Mouse (Mus musculus): ENCODE data around the gene Eif2ak4. TPM values are rescaled to one million over a fixed set of nuclear protein-coding genes. Genes with fewer than 3 reads are reported as not detected.
A peak's percentile ranks its signal among the peaks of the same experiment; 100 is the strongest.

Eif2ak4 gene
- polyA plus RNA-seq, 1 experiment from 2014 or later: 9.8 TPM

DNA sequence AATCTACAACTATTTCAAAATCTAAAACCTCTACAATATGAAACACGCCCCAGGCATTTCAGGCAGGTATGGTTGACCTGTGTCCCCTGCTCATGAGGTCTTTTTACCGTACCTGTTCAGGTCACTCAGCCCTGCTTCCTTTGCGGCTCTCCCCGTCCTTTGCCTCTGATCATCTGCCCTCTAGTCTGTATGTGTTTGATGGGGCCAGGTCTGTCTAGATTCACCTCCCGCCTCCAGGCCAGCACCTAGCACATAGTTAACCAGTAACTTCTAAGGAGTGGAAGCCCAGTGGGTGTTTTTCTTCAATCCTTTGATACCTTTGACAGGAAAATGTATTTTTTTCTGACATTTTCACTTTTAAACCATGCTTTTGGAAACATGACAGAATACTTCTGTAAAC lies 11.3 kb downstream of the Eif2ak4 start:
- Histone ChIP-seq H3K4me2 (ENCODE audit: low read length) (no peak overlapping the region), H3K4me1 (replicated peaks; ENCODE audit: control insufficient read depth, insufficient read depth, low read length) (no peaks in the 10 kb centered on the region), H3K4me3 (replicated peaks; ENCODE audit: low read length) (no peak overlapping the region), H3K9me3 (ENCODE audit: control insufficient read depth, low read length) (no peaks in the 10 kb centered on the region), H3K27me3 (replicated peaks; ENCODE audit: control insufficient read depth, insufficient read depth, low read length) (no peaks in the 10 kb centered on the region), H3K27ac (ENCODE audit: low read length) (no peak overlapping the region), H3K9ac (replicated peaks; ENCODE audit: low read depth, low read length) (no peak overlapping the region), H3K36me3 (ENCODE audit: control insufficient read depth, insufficient read depth) (no peaks in the 10 kb centered on the region)
- ATAC-seq: no peak
- WGBS: 93% methylated on average over 5 of the region's 5 CpGs

DNA sequence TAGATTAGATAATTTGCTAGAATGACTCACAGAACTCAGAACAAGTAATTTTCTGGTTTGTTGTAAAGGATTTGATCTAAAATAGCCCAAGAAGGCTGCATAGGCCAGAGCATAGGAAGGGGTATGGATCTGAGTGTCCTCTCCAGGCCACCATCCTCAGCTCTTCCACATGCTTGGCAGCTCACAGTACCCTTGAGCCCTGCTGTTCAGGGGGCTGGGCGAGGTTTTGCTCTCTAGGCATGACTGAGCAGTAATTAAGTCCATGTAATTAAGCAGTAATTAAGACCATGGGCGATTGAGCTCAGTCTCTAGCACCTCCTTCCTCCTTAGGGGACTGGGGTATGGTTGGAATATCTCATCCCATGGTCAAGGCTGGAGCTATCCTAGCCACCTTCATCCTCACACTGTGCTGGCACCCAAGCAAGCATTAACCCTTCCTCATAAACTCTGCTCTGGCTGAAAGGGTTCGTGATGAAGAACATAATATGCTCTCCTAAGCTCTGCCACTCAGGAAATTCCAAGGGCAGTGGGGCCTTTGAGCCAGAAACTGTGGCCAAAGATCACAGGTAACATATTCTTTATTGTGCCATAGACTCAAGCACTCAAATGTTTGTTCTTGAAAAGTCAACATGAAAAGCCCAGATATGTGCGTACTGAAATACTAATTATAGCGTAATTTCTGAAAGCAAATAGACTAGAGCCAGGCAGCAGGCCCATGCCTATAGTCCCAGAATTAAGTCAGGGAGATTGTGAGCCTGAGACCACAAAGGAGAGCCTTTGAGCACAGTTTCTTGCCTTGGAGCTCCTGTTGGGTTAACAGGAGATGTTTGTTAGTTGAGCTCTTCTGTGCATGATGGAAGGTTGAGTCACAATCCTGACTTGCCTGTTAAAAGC lies 13.7 kb downstream of the Eif2ak4 start:
- Histone ChIP-seq H3K27me3 (replicated peaks; ENCODE audit: control insufficient read depth, insufficient read depth, low read length) (no peaks in the 10 kb centered on the region), H3K4me2 (ENCODE audit: low read length) (no peak overlapping the region), H3K9me3 (ENCODE audit: control insufficient read depth, low read length) (no peaks in the 10 kb centered on the region), H3K4me3 (replicated peaks; ENCODE audit: low read length) (no peak overlapping the region), H3K36me3 (ENCODE audit: control insufficient read depth, insufficient read depth) (no peaks in the 10 kb centered on the region), H3K9ac (replicated peaks; ENCODE audit: low read depth, low read length) (no peak overlapping the region), H3K4me1 (replicated peaks; ENCODE audit: control insufficient read depth, insufficient read depth, low read length) (no peaks in the 10 kb centered on the region), H3K27ac (ENCODE audit: low read length) (no peak overlapping the region)
- no peak for ATAC-seq
- WGBS: 63% methylated on average over 5 of the region's 5 CpGs

DNA sequence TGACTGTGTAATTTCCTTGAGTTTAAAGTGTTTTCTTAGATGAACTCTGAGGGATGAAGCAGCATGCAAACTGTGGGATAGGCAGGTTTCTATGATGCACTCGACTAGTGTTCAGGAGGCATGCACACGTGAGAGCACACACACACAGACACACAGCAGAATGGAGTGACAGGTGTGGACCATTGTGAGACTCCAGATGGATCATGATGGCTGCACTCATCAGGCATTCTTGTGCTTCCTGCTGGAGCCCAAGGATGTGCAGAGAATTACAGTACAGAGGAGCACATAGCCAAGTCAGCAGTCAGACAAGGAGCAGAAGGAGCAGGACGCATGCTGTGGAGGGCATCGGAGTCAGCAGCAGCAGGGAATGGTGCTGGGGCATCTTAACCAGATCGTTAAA lies 15.9 kb downstream of the Eif2ak4 start:
- no peak overlapping the region for H3K27ac ChIP-seq (ENCODE audit: low read length)
- no peaks in the 10 kb centered on the region for H3K9me3 ChIP-seq (ENCODE audit: control insufficient read depth, low read length)
- H3K4me3 ChIP-seq (replicated peaks; ENCODE audit: low read length): no peak overlapping the region
- no peak overlapping the region for H3K9ac ChIP-seq (replicated peaks; ENCODE audit: low read depth, low read length)
- H3K27me3 ChIP-seq (replicated peaks; ENCODE audit: control insufficient read depth, insufficient read depth, low read length): no peaks in the 10 kb centered on the region
- no peak overlapping the region for H3K4me2 ChIP-seq (ENCODE audit: low read length)
- H3K4me1 ChIP-seq (replicated peaks; ENCODE audit: control insufficient read depth, insufficient read depth, low read length): no peaks in the 10 kb centered on the region
- 0 out of 2 replicates have a peak, but pooled peaks have one; percentile 36 for ATAC-seq
- 63% methylated on average over 5 of the region's 5 CpGs for WGBS
- no peaks in the 10 kb centered on the region for H3K36me3 ChIP-seq (ENCODE audit: control insufficient read depth, insufficient read depth)

DNA sequence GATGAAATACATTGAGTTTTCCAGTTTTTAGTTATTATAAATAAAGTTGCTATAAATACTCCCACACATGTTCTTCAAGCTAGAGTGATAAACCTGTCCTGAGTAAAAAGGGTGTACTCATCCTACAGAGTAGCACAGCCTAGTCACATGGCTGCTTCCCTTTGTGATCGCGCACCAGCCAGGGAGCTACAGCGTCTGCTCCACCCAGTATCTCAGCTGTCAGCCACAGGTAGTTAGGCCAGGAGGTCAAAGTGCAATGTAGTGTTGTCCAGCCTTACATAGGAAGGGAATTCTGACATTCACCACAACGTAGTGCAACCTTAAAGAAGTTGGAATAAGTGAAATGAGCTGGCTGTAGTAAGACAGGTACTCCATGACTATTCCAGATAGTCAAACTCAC lies 17.1 kb downstream of the Eif2ak4 start:
- Histone ChIP-seq H3K9me3 (ENCODE audit: control insufficient read depth, low read length) (no peaks in the 10 kb centered on the region), H3K4me3 (replicated peaks; ENCODE audit: low read length) (no peak overlapping the region), H3K4me2 (ENCODE audit: low read length) (no peak overlapping the region), H3K27me3 (replicated peaks; ENCODE audit: control insufficient read depth, insufficient read depth, low read length) (no peaks in the 10 kb centered on the region), H3K4me1 (replicated peaks; ENCODE audit: control insufficient read depth, insufficient read depth, low read length) (no peaks in the 10 kb centered on the region), H3K9ac (replicated peaks; ENCODE audit: low read depth, low read length) (no peak overlapping the region), H3K36me3 (ENCODE audit: control insufficient read depth, insufficient read depth) (no peaks in the 10 kb centered on the region), H3K27ac (ENCODE audit: low read length) (no peak overlapping the region)
- ATAC-seq: no peak
- 94% methylated on average over 4 of the region's 4 CpGs for WGBS

GRCm38 (mm10) chr2:118406811-118407210 lies 18.4 kb downstream of the Eif2ak4 start:
- H3K4me1 ChIP-seq (replicated peaks; ENCODE audit: control insufficient read depth, insufficient read depth, low read length): no peaks in the 10 kb centered on the region
- no peak overlapping the region for H3K9ac ChIP-seq (replicated peaks; ENCODE audit: low read depth, low read length)
- no peak overlapping the region for H3K4me2 ChIP-seq (ENCODE audit: low read length)
- 75% methylated on average over 2 of the region's 2 CpGs for WGBS
- no peak overlapping the region for H3K27ac ChIP-seq (ENCODE audit: low read length)
- H3K27me3 ChIP-seq (replicated peaks; ENCODE audit: control insufficient read depth, insufficient read depth, low read length): no peaks in the 10 kb centered on the region
- no peak for ATAC-seq
- no peak overlapping the region for H3K4me3 ChIP-seq (replicated peaks; ENCODE audit: low read length)
- H3K9me3 ChIP-seq (ENCODE audit: control insufficient read depth, low read length): no peaks in the 10 kb centered on the region
- 0 out of 2 replicates have a peak, but pooled peaks cover 2% of the 10 kb centered on the region for H3K36me3 ChIP-seq (ENCODE audit: control insufficient read depth, insufficient read depth)

DNA sequence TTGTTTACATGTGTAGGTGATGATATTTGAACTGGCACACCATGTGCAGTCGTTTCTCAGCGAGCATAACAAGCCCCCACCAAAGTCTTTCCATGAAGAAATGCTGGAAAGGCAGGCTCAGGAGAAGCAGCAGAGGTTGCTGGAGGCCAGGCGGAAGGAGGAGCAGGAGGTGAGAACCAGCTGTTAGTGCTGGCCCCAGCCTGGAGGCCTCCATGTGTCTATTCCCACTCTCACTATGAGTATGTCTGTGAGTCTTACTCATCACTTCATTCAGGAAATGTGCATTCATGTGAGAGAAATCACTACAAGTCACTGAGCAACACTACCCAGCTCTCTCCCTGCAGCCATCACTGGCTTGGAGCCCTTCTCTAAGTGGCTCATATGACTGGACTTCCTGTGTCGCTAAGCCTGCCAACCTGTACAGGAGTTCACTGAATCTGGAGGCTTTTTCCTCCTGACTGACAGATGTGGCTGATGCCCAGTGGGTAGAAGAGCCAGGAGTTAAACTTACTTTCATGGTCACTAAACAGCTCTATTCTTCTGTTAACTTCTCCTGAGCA lies 20.0 kb downstream of the Eif2ak4 start:
- Histone ChIP-seq H3K27ac (ENCODE audit: low read length) (no peak overlapping the region), H3K4me1 (replicated peaks; ENCODE audit: control insufficient read depth, insufficient read depth, low read length) (no peaks in the 10 kb centered on the region), H3K27me3 (replicated peaks; ENCODE audit: control insufficient read depth, insufficient read depth, low read length) (no peaks in the 10 kb centered on the region), H3K9me3 (ENCODE audit: control insufficient read depth, low read length) (no peaks in the 10 kb centered on the region), H3K4me2 (ENCODE audit: low read length) (no peak overlapping the region), H3K36me3 (ENCODE audit: control insufficient read depth, insufficient read depth) (peaks cover 10% of the 10 kb centered on the region), H3K4me3 (replicated peaks; ENCODE audit: low read length) (no peak overlapping the region), H3K9ac (replicated peaks; ENCODE audit: low read depth, low read length) (no peak overlapping the region)
- ATAC-seq: no peak
- 81% methylated on average over 4 of the region's 4 CpGs for WGBS

- ATAC-seq: no peak
- Histone ChIP-seq H3K9me3 (ENCODE audit: control insufficient read depth, low read length) (peaks cover 4% of the 10 kb centered on the region; the same call in 1 of the 2 replicates), H3K4me3 (replicated peaks; ENCODE audit: low read length) (no peak overlapping the region), H3K4me2 (ENCODE audit: low read length) (no peak overlapping the region), H3K27ac (ENCODE audit: low read length) (no peak overlapping the region), H3K9ac (replicated peaks; ENCODE audit: low read depth, low read length) (no peak overlapping the region), H3K27me3 (replicated peaks; ENCODE audit: control insufficient read depth, insufficient read depth, low read length) (no peaks in the 10 kb centered on the region), H3K4me1 (replicated peaks; ENCODE audit: control insufficient read depth, insufficient read depth, low read length) (no peaks in the 10 kb centered on the region), H3K36me3 (ENCODE audit: control insufficient read depth, insufficient read depth) (peaks cover 17% of the 10 kb centered on the region)
- 95% methylated on average over 11 of the region's 11 CpGs for WGBS
These were observed 24.4 kb downstream of the Eif2ak4 start for GRCm38 (mm10) chr2:118412821-118413220.

DNA sequence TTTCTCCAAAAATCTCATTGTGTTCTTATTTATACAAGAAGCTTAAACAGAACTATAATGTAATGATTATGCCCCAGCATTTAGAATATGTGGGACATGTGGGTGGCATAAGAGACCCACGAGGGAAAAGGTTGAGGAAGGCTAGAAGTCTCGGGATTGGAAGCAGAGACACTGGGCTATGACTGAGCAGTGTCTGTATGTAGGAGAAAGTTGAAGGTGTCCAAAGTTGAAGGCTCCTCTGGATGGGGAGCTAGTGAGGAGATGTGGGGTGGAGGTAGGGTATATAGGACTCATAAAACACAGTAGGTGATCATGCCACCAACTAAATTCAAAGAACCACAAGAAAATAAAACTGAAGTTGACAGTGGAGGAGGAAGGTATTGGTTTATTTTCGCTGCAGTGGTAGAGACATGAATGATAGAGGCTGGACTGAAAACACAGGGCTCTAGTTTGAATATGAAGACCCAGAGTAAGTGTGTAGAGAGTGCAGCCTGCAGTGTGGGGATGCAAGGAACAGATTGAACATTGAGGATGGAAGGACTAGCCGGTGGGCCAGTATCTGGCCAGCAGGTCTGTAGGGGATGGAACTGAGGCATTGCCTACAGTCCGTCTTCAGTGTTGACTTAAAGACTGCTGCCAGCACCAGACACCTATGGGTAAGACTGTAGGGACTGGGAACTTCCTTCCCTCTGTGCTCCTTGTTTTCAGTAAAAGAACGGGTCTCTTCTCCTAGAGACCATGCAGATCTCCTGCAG lies 27.4 kb downstream of the Eif2ak4 start:
- peaks cover 21% of the 10 kb centered on the region for H3K36me3 ChIP-seq (ENCODE audit: control insufficient read depth, insufficient read depth)

DNA sequence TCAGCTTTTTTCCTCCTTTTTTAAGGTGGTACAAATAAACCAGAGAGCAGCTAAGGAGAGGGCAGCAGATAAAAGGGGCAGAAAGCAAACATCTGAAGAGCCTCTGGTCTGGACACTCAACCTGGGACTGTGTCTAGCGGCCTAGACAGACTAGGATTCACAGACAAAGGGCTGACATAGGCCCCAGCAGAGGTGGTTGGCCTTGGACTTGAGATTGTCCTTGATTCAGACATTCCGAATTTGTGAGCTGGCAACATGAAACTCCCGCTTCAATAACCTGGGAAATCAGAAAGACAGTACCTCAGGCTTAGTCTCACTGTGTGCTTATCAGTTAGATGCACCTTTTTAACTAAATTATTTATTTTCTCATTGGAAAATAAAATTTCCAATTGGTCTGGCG lies 29.7 kb downstream of the Eif2ak4 start:
- ATAC-seq: no peak
- Histone ChIP-seq H3K36me3 (ENCODE audit: control insufficient read depth, insufficient read depth) (peaks cover 16% of the 10 kb centered on the region; the same call in 1 of the 2 replicates), H3K27me3 (replicated peaks; ENCODE audit: control insufficient read depth, insufficient read depth, low read length) (no peaks in the 10 kb centered on the region), H3K9me3 (ENCODE audit: control insufficient read depth, low read length) (peaks cover 4% of the 10 kb centered on the region; the same call in 1 of the 2 replicates), H3K4me3 (replicated peaks; ENCODE audit: low read length) (no peak overlapping the region), H3K9ac (replicated peaks; ENCODE audit: low read depth, low read length) (no peak overlapping the region), H3K27ac (ENCODE audit: low read length) (no peak overlapping the region), H3K4me2 (ENCODE audit: low read length) (no peak overlapping the region), H3K4me1 (replicated peaks; ENCODE audit: control insufficient read depth, insufficient read depth, low read length) (no peaks in the 10 kb centered on the region)
- 92% methylated on average over 4 of the region's 4 CpGs for WGBS

More for the DNA sequence above, 27.4 kb downstream of the Eif2ak4 start:
- H3K27me3 ChIP-seq (replicated peaks; ENCODE audit: control insufficient read depth, insufficient read depth, low read length): no peaks in the 10 kb centered on the region
- no peaks in the 10 kb centered on the region for H3K4me1 ChIP-seq (replicated peaks; ENCODE audit: control insufficient read depth, insufficient read depth, low read length)
- no peak overlapping the region for H3K9ac ChIP-seq (replicated peaks; ENCODE audit: low read depth, low read length)
- peaks cover 4% of the 10 kb centered on the region; the same call in 1 of the 2 replicates for H3K9me3 ChIP-seq (ENCODE audit: control insufficient read depth, low read length)
- 94% methylated on average over 6 of the region's 6 CpGs for WGBS
- H3K27ac ChIP-seq (ENCODE audit: low read length): no peak overlapping the region
- no peak overlapping the region for H3K4me3 ChIP-seq (replicated peaks; ENCODE audit: low read length)
- no peak for ATAC-seq
- no peak overlapping the region for H3K4me2 ChIP-seq (ENCODE audit: low read length)
